Mouse (Mus musculus) liver, embryonic 11.5 days (tissue): Measurements from ENCODE around the gene Plekhg3. TPM values are rescaled to one million over a fixed set of nuclear protein-coding genes. Genes with fewer than 3 reads are reported as not detected.

Source experiments
- ATAC-seq: fragments of 200-750 bp; cut with Nextera tagmentation; replicated peaks from 2 replicates; pipeline ENCODE4 v1.8.0; 2017; ENCODE audit warnings: moderate number of reproducible peaks, mild to moderate bottlenecking, moderate TSS enrichment, moderate library complexity; ENCODE audit not compliant: low FRiP score
- DNase-seq: peaks from one replicate; pipeline ENCODE4 v3.0.0-alpha.2; 2017; ENCODE audit warnings: low spot score
- H3K27ac ChIP-seq: fragments of 300-500 bp; sonication (generic); 2 replicates; pipeline ENCODE4 v1.5.1; 2014; ENCODE audit warnings: mild to moderate bottlenecking, low read depth, low read length, control low read depth
- H3K27me3 ChIP-seq: fragments of 300-500 bp; sonication (generic); replicated peaks from 2 replicates; pipeline ENCODE4 v1.6.1; 2014; ENCODE audit warnings: low read length, mixed read lengths; ENCODE audit not compliant: control insufficient read depth, insufficient read depth
- H3K36me3 ChIP-seq: fragments of 300-500 bp; sonication (generic); 2 replicates; pipeline ENCODE4 v1.6.1; 2014; ENCODE audit warnings: mild to moderate bottlenecking, low read length, moderate library complexity, mixed read lengths; ENCODE audit not compliant: control insufficient read depth, insufficient read depth
- H3K4me1 ChIP-seq: fragments of 300-500 bp; sonication (generic); replicated peaks from 2 replicates; pipeline ENCODE4 v1.6.1; 2014; ENCODE audit warnings: low read length, mixed read lengths; ENCODE audit not compliant: control insufficient read depth, insufficient read depth
- H3K4me2 ChIP-seq: fragments of 300-500 bp; sonication (generic); 2 replicates; pipeline ENCODE4 v1.6.1; 2014; ENCODE audit warnings: mild to moderate bottlenecking, control low read depth, moderate library complexity
- H3K4me3 ChIP-seq: fragments of 300-500 bp; sonication (generic); 2 replicates; pipeline ENCODE4 v1.5.1; 2014; ENCODE audit warnings: low read depth, low read length, control low read depth
- H3K9ac ChIP-seq: fragments of 300-500 bp; sonication (generic); 2 replicates; pipeline ENCODE4 v1.6.1; 2014; ENCODE audit warnings: low read depth, low read length, control low read depth
- H3K9me3 ChIP-seq: fragments of 300-500 bp; sonication (generic); 2 replicates; pipeline ENCODE4 v1.6.1; 2016; ENCODE audit warnings: low read length, inconsistent platforms, mixed read lengths; ENCODE audit not compliant: control insufficient read depth
- WGBS: fragments of 180-500 bp; shearing (Covaris S2); extraction: QIAGEN DNeasy Blood & Tissue Kit; methylation state at CpG from one replicate; pipeline ENCODE4 v1.1.7; 2014; 5-methylcytosine and 5-hydroxymethylcytosine counted together
- polyA plus RNA-seq: library from polyadenylated mRNA; unstranded; fragments of >200 nt; fragmentation: Nextera tagmentation; extraction: Ambion mirVana; gene quantifications from 2 replicates; pipeline ENCODE4 v1.2.1, GENCODE M21; 2014

Plekhg3 gene
- polyA plus RNA-seq, 1 experiment from 2014 or later: 4.1 TPM

DNA sequence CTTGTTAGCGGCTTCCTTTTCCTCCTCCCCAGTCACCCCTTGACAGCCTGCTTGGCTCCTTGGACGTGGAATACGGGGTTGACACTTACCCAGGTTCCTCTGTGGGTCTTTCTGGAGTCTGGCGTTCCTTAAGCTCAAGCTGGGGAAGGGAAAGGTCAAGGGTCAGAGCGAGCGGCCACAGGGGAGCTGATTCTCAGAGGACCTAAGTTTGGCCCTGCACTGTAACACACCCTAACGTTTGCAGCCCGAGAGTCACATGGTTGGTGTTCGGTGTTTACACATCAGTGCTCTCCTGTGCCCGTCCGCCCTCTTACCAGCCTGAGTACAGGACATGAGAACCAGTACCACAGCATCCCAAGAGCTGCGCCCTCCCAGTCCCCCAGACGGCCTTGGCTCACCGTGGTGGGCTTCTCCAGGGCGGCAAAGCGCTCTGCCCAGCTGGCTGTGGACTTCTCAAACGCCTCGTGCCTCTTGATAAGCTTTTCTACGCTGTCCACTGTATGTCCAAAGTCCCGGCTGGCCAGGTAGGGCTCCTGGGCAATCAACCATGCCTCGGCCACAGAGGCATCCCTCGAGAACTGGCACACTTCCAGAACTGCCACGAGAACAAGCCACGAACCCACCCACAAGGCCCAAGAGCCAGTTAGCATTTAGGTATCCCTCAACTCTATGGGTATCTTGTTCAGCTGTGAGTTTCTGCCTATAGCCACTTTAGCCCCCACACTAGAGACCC lies 67.7 kb downstream of the Plekhg3 start:
- Histone ChIP-seq H3K27me3 (no peaks in the 10 kb centered on the region; the same call in 1 of the 2 replicates), H3K4me3 (no peak overlapping the region), H3K27ac (no peak overlapping the region), H3K9me3 (no peaks in the 10 kb centered on the region), H3K4me2 (no peak overlapping the region), H3K36me3 (peaks cover 9% of the 10 kb centered on the region), H3K9ac (no peak overlapping the region), H3K4me1 (peaks cover 12% of the 10 kb centered on the region)
- no peak for ATAC-seq
- WGBS: 77% methylated on average over 24 of the region's 24 CpGs
- DNase-seq: no peak

DNA sequence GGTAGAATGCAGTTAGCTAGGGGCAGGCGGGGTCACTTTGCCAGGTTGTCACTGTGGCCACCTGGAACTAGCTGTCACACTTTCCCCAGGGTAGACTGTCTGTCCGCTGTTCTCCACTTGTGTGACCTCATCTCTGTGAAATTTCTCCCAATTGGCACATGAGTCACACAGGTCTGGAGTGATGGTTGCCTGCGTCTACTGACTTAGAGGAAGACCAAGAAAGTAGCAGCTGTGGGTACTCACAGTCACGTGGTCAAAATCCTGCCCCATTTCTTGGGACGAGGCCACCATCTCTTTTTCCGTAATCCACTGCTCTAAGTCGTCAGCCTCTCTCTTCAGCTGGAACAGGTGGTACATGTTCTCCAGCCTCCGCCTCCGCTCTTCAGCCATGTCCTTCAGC lies 73.1 kb downstream of the Plekhg3 start:
- ATAC-seq: no peak
- no peak overlapping the region for H3K27ac ChIP-seq
- H3K4me1 ChIP-seq: no peaks in the 10 kb centered on the region
- H3K27me3 ChIP-seq: no peaks in the 10 kb centered on the region
- H3K9ac ChIP-seq: no peak overlapping the region
- no peak overlapping the region for H3K4me2 ChIP-seq
- DNase-seq: no peak
- H3K9me3 ChIP-seq: no peaks in the 10 kb centered on the region
- H3K4me3 ChIP-seq: no peak overlapping the region
- H3K36me3 ChIP-seq: peaks cover 12% of the 10 kb centered on the region
- WGBS: 89% methylated on average over 9 of the region's 9 CpGs

DNA sequence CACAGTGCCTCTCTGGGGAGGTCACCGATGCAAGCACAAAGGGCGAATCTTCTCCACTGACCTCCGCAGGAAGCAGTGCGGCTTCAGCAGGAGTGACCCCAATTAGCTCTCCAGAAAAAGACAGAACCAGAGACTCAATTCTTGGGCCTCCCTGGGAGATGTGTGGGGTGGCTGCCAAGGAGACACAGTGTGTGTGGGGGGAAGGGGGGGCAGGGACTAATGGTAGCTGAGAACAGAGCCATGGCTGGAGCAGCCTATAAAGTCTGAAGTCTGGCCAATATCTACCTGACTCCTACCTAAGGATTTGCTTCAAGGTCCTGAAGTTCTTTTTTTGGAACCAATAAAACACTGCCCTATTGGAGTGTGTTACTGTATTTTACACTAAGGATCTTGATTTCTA lies 73.9 kb downstream of the Plekhg3 start:
- no peak for DNase-seq
- peaks cover 13% of the 10 kb centered on the region for H3K36me3 ChIP-seq

DNA sequence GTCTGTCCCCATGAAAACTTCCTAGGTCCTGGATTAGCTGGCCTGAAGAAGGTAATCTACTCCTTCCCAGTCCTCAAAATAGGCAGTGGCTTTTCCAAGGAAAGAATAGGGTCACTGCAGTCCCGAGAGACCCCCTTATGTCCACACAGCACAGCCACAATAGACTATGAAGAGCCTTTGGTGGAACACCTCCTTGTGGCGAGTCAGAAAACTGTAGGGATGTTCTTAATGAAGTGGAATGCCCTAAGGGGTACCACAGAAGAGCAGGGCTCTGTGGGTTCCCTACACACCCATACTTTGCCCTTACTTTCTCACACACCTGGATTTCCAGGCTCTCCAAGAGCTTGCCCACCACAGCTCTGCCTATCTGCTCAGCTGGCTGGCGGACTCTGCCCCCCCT lies 75.1 kb downstream of the Plekhg3 start:
- 61% methylated on average over 3 of the region's 3 CpGs for WGBS
- H3K4me3 ChIP-seq: no peak overlapping the region
- ATAC-seq (no peak), DNase-seq (no peak)
- no peaks in the 10 kb centered on the region for H3K9me3 ChIP-seq
- H3K27ac ChIP-seq: no peak overlapping the region
- no peaks in the 10 kb centered on the region for H3K27me3 ChIP-seq
- no peaks in the 10 kb centered on the region for H3K4me1 ChIP-seq
- no peak overlapping the region for H3K9ac ChIP-seq
- H3K36me3 ChIP-seq: peaks cover 16% of the 10 kb centered on the region
- no peak overlapping the region for H3K4me2 ChIP-seq

More for the DNA sequence above, 73.9 kb downstream of the Plekhg3 start:
- H3K27ac ChIP-seq: no peak overlapping the region
- WGBS: 78% methylated on average over 4 of the region's 4 CpGs
- no peaks in the 10 kb centered on the region for H3K9me3 ChIP-seq
- ATAC-seq: no peak
- H3K9ac ChIP-seq: no peak overlapping the region
- H3K4me2 ChIP-seq: no peak overlapping the region
- no peaks in the 10 kb centered on the region for H3K4me1 ChIP-seq
- no peak overlapping the region for H3K4me3 ChIP-seq
- H3K27me3 ChIP-seq: no peaks in the 10 kb centered on the region

DNA sequence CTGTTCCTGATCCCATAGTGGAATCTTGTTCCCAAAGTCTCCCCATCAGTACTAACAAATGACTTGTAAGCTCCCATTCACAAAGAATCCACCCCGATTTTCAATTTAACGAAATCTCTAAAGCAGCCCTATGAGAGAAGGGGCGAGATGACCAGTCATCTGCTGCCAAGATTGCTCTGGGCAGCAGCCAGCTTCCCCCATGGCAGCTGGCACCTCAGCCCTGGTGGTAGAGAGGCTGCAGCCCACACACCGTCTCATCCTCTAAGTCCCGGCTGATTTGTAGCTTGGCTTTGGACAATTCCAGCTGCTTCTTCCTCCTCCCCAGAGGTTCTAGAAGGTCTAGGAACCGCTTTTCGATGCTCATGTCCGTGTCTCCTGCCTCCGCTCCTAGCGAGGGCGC lies 77.5 kb downstream of the Plekhg3 start:
- Histone ChIP-seq H3K4me3 (no peak overlapping the region), H3K4me2 (no peak overlapping the region), H3K27me3 (no peaks in the 10 kb centered on the region), H3K36me3 (peaks cover 29% of the 10 kb centered on the region), H3K4me1 (no peaks in the 10 kb centered on the region), H3K27ac (no peak overlapping the region), H3K9ac (no peak overlapping the region), H3K9me3 (no peaks in the 10 kb centered on the region)
- DNase-seq (no peak), ATAC-seq (no peak)
- 89% methylated on average over 11 of the region's 11 CpGs for WGBS

DNA sequence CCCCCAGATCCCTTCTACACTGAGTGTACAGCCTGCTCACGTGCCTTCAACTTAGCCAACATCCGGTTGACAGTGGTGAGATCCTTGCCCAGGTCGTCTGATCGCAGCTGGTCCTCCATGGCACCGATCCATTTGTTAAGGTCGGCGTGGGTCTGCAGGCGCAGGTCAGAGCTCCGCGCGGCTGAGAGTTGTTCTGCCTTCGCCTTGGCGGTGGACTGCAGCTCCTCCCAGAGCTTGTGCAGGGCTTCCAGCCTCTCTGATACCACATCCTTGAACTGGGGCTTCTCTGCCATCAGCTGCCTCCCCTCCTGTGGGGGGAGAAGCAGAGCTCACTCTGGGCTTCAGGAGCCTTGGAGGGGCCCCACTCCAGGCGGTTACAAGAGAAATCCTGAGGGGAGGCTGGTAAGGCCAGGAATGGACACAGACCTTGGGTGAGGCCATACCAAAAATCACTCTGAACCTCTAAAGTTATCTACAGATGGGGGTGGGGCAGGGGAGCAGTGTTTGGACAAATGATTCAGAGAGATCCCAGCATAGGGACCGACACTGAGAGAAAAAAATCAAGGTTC lies 78.4 kb downstream of the Plekhg3 start:
- H3K4me1 ChIP-seq: no peaks in the 10 kb centered on the region
- no peaks in the 10 kb centered on the region for H3K9me3 ChIP-seq
- H3K4me3 ChIP-seq: no peak overlapping the region
- H3K27me3 ChIP-seq: no peaks in the 10 kb centered on the region
- peaks cover 27% of the 10 kb centered on the region for H3K36me3 ChIP-seq
- 71% methylated on average over 15 of the region's 15 CpGs for WGBS
- ATAC-seq (no peak), DNase-seq (no peak)
- no peak overlapping the region for H3K27ac ChIP-seq
- H3K9ac ChIP-seq: no peak overlapping the region
- H3K4me2 ChIP-seq: no peak overlapping the region

DNA sequence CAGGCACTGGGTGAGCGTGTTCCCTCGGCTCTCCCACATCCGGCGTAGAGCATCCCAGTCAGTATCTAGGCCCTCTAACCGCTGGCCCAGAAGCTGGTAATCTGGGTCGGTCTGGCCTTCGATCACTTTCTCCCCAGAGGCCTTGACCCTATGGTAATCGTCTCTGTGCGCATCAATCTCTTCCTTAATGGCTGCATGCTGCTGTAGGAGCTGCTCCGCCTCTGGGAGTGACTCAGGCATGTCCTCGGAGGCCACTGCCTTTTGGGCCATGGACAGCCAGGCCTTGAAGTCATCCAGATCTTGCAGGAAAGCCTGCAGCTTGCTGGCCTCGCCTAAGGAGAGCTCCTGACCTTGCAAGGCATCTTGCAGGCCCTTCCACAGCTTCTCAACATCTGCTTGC lies 81.9 kb downstream of the Plekhg3 start:
- H3K9me3 ChIP-seq: no peaks in the 10 kb centered on the region
- H3K27ac ChIP-seq: no peak overlapping the region
- DNase-seq (no peak), ATAC-seq (no peak)
- 87% methylated on average over 12 of the region's 12 CpGs for WGBS
- no peak overlapping the region for H3K4me2 ChIP-seq
- H3K9ac ChIP-seq: no peak overlapping the region
- H3K4me3 ChIP-seq: no peak overlapping the region
- H3K36me3 ChIP-seq: peaks cover 29% of the 10 kb centered on the region
- no peaks in the 10 kb centered on the region for H3K27me3 ChIP-seq
- H3K4me1 ChIP-seq: no peaks in the 10 kb centered on the region

DNA sequence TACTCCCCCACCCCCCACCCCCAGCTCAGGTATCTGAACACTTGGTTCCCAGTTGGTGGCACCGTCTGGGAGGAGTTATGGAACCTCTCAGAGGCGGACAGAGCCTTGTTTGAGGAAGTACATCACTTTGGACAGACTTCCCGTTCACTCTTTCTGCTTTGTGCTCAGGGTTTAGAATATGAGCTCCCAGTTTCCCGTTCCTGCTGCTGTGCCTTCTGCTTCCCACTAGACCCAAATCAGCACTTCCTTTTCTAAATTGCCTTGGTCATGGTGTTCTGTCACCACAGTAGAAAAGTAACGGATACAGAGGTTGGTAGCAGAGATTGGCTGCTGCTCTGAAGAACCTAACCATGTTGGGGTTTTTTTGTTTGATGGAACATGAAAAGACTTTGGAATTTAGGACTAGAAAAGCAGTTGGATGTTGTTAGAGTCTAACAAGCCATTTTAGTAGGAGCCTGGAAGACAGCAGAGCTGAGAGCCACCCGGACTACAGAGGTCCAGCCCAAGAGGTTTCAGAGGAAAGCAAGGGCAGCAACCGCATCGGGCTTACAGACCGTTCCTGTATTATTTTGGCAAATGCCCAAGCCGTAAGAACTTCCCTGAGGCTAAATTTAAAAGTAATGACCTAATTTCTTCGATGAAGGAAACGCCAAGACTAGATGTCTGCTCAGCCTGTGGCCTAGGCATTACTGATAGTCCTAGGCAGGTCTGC lies 84.3 kb downstream of the Plekhg3 start:
- no peak overlapping the region for H3K4me2 ChIP-seq
- no peaks in the 10 kb centered on the region for H3K9me3 ChIP-seq
- H3K4me3 ChIP-seq: no peak overlapping the region
- H3K9ac ChIP-seq: no peak overlapping the region
- no peaks in the 10 kb centered on the region for H3K27me3 ChIP-seq
- H3K36me3 ChIP-seq: peaks cover 24% of the 10 kb centered on the region
- no peak for ATAC-seq
- no peak overlapping the region; the same call in 1 of the 2 replicates for H3K27ac ChIP-seq
- H3K4me1 ChIP-seq: no peaks in the 10 kb centered on the region
- 68% methylated on average over 12 of the region's 12 CpGs for WGBS
- DNase-seq: no peak
